Mouse (Mus musculus) inflammation-experienced regulatory T-cells, adult 16 weeks (primary cell): ENCODE data around the gene Cntnap2. TPM values are rescaled to one million over a fixed set of nuclear protein-coding genes. Genes with fewer than 3 reads are reported as not detected.

ENCODE experiments used
- polyA plus RNA-seq: library from polyadenylated mRNA; unstranded; fragments of 100-300 nt; shearing (Covaris generic); gene quantifications from one replicate; pipeline ENCODE4 v1.2.1, GENCODE M21; 2017

The Cntnap2 gene
- polyA plus RNA-seq, result not detected

DNA sequence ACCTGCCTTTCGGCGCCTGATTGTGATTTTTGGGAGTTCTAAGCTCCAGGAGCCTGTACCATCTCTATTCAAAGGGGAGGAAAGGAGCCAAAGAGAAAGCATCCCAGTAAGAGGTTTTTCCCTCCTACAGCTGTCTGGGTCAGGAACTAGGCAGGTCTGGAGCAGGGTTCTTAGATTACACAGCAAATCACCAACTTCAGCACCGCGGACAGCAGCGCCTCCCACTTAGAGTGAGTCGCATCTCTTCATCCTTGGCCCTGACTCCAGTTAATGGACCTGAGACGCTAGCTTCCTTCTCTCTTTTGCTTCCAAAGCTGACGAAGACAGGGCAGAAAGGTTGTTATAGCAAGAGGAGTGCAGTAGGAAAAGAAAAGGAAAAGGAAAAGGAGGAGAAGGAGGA, at the start of gene Cntnap2:
Cntnap2 (plus strand) TSS at position 267 of the 400 bp plus-strand sequence.

